Mouse (Mus musculus): ENCODE results near the gene Olfr805. TPM values are rescaled to one million over a fixed set of nuclear protein-coding genes. Genes with fewer than 3 reads are reported as not detected.

The Olfr805 gene
- not detected for total RNA-seq (2023)

DNA sequence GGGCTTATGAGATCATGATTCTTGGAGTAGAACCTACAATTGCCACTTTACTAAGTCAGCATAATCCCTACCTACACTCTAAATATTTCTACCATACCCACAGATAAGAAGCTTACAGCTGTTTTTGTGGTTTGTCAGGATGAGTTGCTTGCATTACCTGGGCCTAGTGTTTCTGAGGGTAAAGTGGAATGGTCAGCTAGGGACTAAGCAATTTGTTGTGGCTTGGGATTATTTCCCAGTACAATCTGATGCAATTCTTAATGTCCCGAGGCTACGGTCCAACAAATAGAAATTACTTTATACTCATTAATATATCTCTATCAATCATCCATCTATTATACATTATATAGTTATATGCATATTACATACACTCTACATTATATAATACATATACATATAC, at the start of gene Olfr805:
Olfr805 (minus strand) TSS at position 101 of the 400 bp plus-strand sequence.

GRCm38 (mm10) chr10:129774338-129774737, 45.2 kb upstream of the Olfr805 start, which contains the start of gene Olfr809:
Gene Olfr809, plus strand, starts transcription at chr10:129774638.

GRCm38 (mm10) chr10:129765182-129765581, 36.0 kb upstream of the Olfr805 start, which contains the start of gene Olfr808:
Gene Olfr808, plus strand, starts transcription at chr10:129765482.

GRCm38 (mm10) chr10:129757693-129758092, 28.5 kb upstream of the Olfr805 start, which contains the start of gene Olfr807:
Gene Olfr807, minus strand, starts transcription at chr10:129757793.

GRCm38 (mm10) chr10:129741821-129742220, 12.6 kb upstream of the Olfr805 start, which contains the start of gene Olfr806:
Gene Olfr806, minus strand, starts transcription at chr10:129741921.

GRCm38 (mm10) chr10:129702910-129703309, 26.3 kb downstream of the Olfr805 start, which contains the start of gene Olfr804:
Gene Olfr804, plus strand, starts transcription at chr10:129703210.

DNA sequence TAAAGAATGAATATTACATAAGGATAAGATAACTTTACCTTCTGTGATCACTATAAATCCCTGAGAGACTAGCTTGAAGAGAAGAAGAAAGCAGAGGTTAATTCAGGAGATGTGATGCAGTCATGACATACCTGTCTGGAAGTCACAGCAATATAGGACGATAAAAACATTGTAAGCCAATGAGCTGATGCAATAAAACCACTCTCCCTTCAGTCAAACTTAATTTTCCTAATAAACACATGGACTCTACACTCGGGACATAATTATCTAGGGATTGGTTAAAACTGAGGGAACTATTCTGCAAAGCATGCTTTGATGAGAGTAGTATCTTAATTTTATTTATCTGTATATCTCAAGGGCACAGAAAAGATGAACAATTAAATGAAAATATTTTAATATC, 35.0 kb downstream of the Olfr805 start, which contains the start of gene Olfr803:
Olfr803 (minus strand) TSS at position 101 of the 400 bp plus-strand sequence.

GRCm38 (mm10) chr10:129688069-129688468, 41.1 kb downstream of the Olfr805 start, which contains the start of gene Olfr802:
Gene Olfr802, minus strand, starts transcription at chr10:129688169.

GRCm38 (mm10) chr10:129673765-129674164, 55.4 kb downstream of the Olfr805 start, which contains the start of gene Olfr801:
Gene Olfr801, minus strand, starts transcription at chr10:129673865.

Other genes with a start within 250 kb of the Olfr805 start
- not detected for gene Olfr789, start 244.6 kb downstream of the Olfr805 start, total RNA-seq (2023)
- not detected for gene Olfr790, start 230.9 kb downstream of the Olfr805 start, total RNA-seq (2023)
- not detected for gene Olfr791, start 207.6 kb downstream of the Olfr805 start, total RNA-seq (2023)
- gene Olfr792, start 190.2 kb downstream of the Olfr805 start, total RNA-seq (2023) = not detected
- gene Olfr794, start 161.7 kb downstream of the Olfr805 start, total RNA-seq (2023) = not detected
- gene Olfr796, start 116.8 kb downstream of the Olfr805 start, total RNA-seq (2023) = not detected
- gene Olfr798, start 101.4 kb downstream of the Olfr805 start, total RNA-seq (2023) = not detected
- not detected for gene Olfr799, start 91.9 kb downstream of the Olfr805 start, total RNA-seq (2023)
- gene Olfr800, start 71.7 kb downstream of the Olfr805 start, total RNA-seq (2023) = not detected
- not detected for gene Olfr801, start 55.5 kb downstream of the Olfr805 start, total RNA-seq (2023)
- gene Olfr802, start 41.2 kb downstream of the Olfr805 start, total RNA-seq (2023) = not detected
- not detected for gene Olfr803, start 35.1 kb downstream of the Olfr805 start, total RNA-seq (2023)
- gene Olfr804, start 26.2 kb downstream of the Olfr805 start, total RNA-seq (2023) = not detected
- not detected for gene Olfr806, start 12.5 kb upstream of the Olfr805 start, total RNA-seq (2023)
- gene Olfr807, start 28.4 kb upstream of the Olfr805 start, total RNA-seq (2023) = not detected
- gene Olfr808, start 36.1 kb upstream of the Olfr805 start, total RNA-seq (2023) = not detected
- not detected for gene Olfr809, start 45.3 kb upstream of the Olfr805 start, total RNA-seq (2023)
- not detected for gene Olfr810, start 65.5 kb upstream of the Olfr805 start, total RNA-seq (2023)
- gene Olfr811, start 75.0 kb upstream of the Olfr805 start, total RNA-seq (2023) = not detected
- gene Olfr812, start 116.7 kb upstream of the Olfr805 start, total RNA-seq (2023) = not detected
- gene Olfr813, start 126.0 kb upstream of the Olfr805 start, total RNA-seq (2023) = not detected
- gene Olfr814, start 150.5 kb upstream of the Olfr805 start, total RNA-seq (2023) = not detected
- gene Olfr815, start 176.5 kb upstream of the Olfr805 start, total RNA-seq (2023) = not detected
- not detected for gene Olfr816, start 186.2 kb upstream of the Olfr805 start, total RNA-seq (2023)
- not detected for gene Olfr818, start 219.7 kb upstream of the Olfr805 start, total RNA-seq (2023)
- gene Olfr819, start 237.9 kb upstream of the Olfr805 start, total RNA-seq (2023) = not detected
- not detected for gene Olfr247, start 246.8 kb upstream of the Olfr805 start, total RNA-seq (2023)

Data from T-cell, adult 66 days (primary cell).